Mouse (Mus musculus) E14TG2a.4 (cell line): ENCODE data around the gene Fut11.
"Not testable (repeated sequence)": the region's sequence is repeated elsewhere in the genome, so short reads cannot be mapped to it uniquely, and the experiment has no call there.

Experiments used
- H3K27me3 ChIP-seq: 2 replicates; pipeline ENCODE4 v1.6.1; 2014; ENCODE audit warnings: low read length, control low read depth; ENCODE audit not compliant: insufficient read depth
- H3K36me3 ChIP-seq: 2 replicates; pipeline ENCODE4 v1.6.1; 2014; ENCODE audit warnings: low read length, control low read depth; ENCODE audit not compliant: insufficient read depth
- H3K4me1 ChIP-seq: replicated peaks from 2 replicates; pipeline ENCODE4 v1.6.1; 2014; ENCODE audit warnings: low read depth, low read length, control low read depth
- H3K4me3 ChIP-seq: replicated peaks from 2 replicates; pipeline ENCODE4 v1.5.1; 2014; ENCODE audit warnings: mild to moderate bottlenecking, low read length
- H3K9me3 ChIP-seq: 2 replicates; pipeline ENCODE4 v1.6.1; 2014; ENCODE audit warnings: low read length, control low read depth
- CTCF ChIP-seq: conservative IDR thresholded peaks from 2 replicates; pipeline ENCODE4 v1.5.1; 2014; ENCODE audit warnings: low read length
- NANOG ChIP-seq: IDR thresholded peaks from 2 replicates; pipeline ENCODE4 v1.6.1; 2014; ENCODE audit warnings: borderline replicate concordance, low read length, mixed read lengths
- POU5F1 ChIP-seq: IDR thresholded peaks from 2 replicates; pipeline ENCODE4 v1.6.1; 2014; ENCODE audit warnings: low read length, borderline replicate concordance

Fut11 gene

GRCm38 (mm10) chr14:20702096-20702740, 7.5 kb downstream of the Fut11 start:
- Histone ChIP-seq H3K36me3 (peaks cover 55% of the 10 kb centered on the region), H3K27me3 (peaks cover 4% of the 10 kb centered on the region; the same call in 1 of the 2 replicates), H3K4me1 (peaks cover 49% of the 10 kb centered on the region), H3K9me3 (no peaks in the 10 kb centered on the region), H3K4me3 (peak overlapping the region; percentile 94)
- TF ChIP-seq NANOG (no peak), POU5F1 (no peak), CTCF (no peak)

GRCm38 (mm10) chr14:20702741-20703381, 8.1 kb downstream of the Fut11 start, which contains the start of gene Chchd1:
TSS of gene Chchd1 (plus strand) at chr14:20703006.
- H3K27me3 ChIP-seq = peaks cover 9% of the 10 kb centered on the region
- H3K9me3 ChIP-seq = no peaks in the 10 kb centered on the region
- H3K4me3 ChIP-seq = peak within 1 kb of the TSS; percentile 94
- H3K36me3 ChIP-seq = peaks cover 51% of the 10 kb centered on the region
- H3K4me1 ChIP-seq = peaks cover 44% of the 10 kb centered on the region
- TF ChIP-seq NANOG = no peak
- TF ChIP-seq CTCF = no peak

GRCm38 (mm10) chr14:20703461-20703860, 8.7 kb downstream of the Fut11 start:
- H3K9me3 ChIP-seq = not testable (repeated sequence)
- Histone ChIP-seq H3K4me3 (peak overlapping the region; percentile 94), H3K4me1 (peaks cover 44% of the 10 kb centered on the region), H3K36me3 (peaks cover 45% of the 10 kb centered on the region), H3K27me3 (peaks cover 14% of the 10 kb centered on the region)

DNA sequence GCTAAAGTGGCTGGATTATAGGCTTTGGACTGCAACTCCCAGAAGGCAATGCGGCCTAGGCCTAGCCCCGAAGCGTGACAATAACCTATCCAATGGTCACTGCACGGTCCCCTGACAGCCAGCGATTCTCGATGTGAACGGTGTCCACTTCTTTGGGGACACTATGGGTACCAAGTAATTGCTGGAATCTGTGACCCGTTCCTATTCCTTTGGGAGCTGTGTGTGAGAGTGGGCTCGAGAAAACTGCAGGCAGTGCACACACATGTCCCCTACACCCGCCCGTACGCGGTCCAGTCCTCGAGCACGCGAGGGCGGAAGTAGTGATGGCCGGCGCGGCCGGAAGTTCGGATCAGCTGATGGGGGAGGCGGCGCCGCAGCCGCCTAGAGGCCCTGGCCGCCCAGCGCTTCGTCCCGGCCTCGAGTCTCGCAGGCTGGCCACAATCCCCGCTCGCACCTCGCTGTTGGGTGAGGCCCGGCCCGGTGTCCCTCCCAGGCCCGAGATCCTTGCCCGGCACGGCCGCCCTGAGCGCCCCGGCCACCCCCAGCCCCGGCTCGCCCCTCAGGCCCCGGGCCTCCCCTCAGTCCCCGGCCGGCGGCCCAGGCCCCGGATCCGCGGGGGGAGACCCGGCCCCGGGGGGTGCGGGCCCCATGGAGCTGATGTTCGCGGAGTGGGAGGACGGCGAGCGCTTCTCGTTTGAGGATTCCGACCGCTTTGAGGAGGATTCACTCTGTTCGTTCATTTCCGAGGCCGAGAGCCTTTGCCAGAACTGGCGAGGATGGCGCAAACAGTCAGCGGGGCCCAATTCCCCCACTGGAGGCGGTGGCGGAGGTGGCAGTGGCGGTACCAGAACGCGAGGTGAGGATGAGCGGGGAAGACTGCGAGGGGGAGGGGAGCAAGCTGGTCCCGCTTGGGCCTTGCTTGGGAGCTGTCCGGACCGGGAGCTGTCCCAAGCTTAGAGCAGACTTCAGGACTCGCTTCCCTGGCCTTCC, 12.7 kb downstream of the Fut11 start, which contains the start of gene Zswim8:
Zswim8 (plus strand) TSS at position 352 of the 990 bp plus-strand sequence.
- TF ChIP-seq CTCF (no peak), POU5F1 (no peak), NANOG (no peak)
- H3K27me3 ChIP-seq = peaks cover 33% of the 10 kb centered on the region
- peak within 1 kb of the TSS; percentile 87 for H3K4me3 ChIP-seq
- no peaks in the 10 kb centered on the region for H3K9me3 ChIP-seq
- peaks cover 39% of the 10 kb centered on the region for H3K36me3 ChIP-seq
- peaks cover 22% of the 10 kb centered on the region for H3K4me1 ChIP-seq

DNA sequence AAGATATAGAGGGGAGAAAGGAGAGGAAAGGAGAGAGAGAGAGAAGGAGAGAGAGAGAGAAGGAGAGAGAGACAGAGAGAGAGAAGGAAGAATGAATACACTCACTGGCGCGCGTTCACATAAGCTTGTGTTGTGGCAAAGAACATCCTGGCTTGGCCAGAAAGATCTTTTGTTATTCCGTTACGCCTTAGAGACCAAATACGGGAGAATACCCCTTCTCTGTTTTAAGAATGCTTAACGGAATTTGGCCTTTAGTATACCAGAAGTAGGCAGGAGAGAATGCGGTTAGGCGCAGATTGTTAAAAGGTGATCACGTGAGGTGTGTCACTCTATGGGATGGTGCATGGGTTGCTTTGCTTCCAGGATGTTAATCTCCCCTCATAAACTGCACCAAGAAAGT, 13.5 kb downstream of the Fut11 start:
- TF ChIP-seq CTCF = no peak
- TF ChIP-seq NANOG = no peak
- TF ChIP-seq POU5F1 = no peak
- no peaks in the 10 kb centered on the region for H3K9me3 ChIP-seq

GRCm38 (mm10) chr14:20713832-20714231, 19.1 kb downstream of the Fut11 start:
- Histone ChIP-seq H3K4me3 (peak overlapping the region; percentile 69), H3K4me1 (peaks cover 17% of the 10 kb centered on the region), H3K36me3 (peaks cover 59% of the 10 kb centered on the region), H3K9me3 (no peaks in the 10 kb centered on the region), H3K27me3 (peaks cover 17% of the 10 kb centered on the region)
- no peak for TF ChIP-seq CTCF
- TF ChIP-seq POU5F1 = no peak
- TF ChIP-seq NANOG = no peak

More for the DNA sequence above, 13.5 kb downstream of the Fut11 start:
- peaks cover 33% of the 10 kb centered on the region for H3K27me3 ChIP-seq
- H3K36me3 ChIP-seq = peaks cover 45% of the 10 kb centered on the region
- peak overlapping the region; percentile 87 for H3K4me3 ChIP-seq
- H3K4me1 ChIP-seq = peaks cover 22% of the 10 kb centered on the region

GRCm38 (mm10) chr14:20718443-20718842, 23.7 kb downstream of the Fut11 start:
- Histone ChIP-seq H3K4me3 (no peak overlapping the region), H3K27me3 (peaks cover 2% of the 10 kb centered on the region), H3K36me3 (peaks cover 64% of the 10 kb centered on the region), H3K9me3 (no peaks in the 10 kb centered on the region), H3K4me1 (peaks cover 15% of the 10 kb centered on the region)
- TF ChIP-seq CTCF = no peak
- TF ChIP-seq NANOG = no peak
- no peak for TF ChIP-seq POU5F1

- Histone ChIP-seq H3K36me3 (peaks cover 72% of the 10 kb centered on the region), H3K4me3 (no peak overlapping the region), H3K27me3 (no peaks in the 10 kb centered on the region), H3K9me3 (no peaks in the 10 kb centered on the region), H3K4me1 (peaks cover 1% of the 10 kb centered on the region; the same call in 1 of the 2 replicates)
- TF ChIP-seq NANOG (no peak), POU5F1 (no peak), CTCF (no peak)
Measured at GRCm38 (mm10) chr14:20719767-20720166, 25.0 kb downstream of the Fut11 start.
